Mouse (Mus musculus): ENCODE measurements around the gene Igf2bp3. TPM values are rescaled to one million over a fixed set of nuclear protein-coding genes. Genes with fewer than 3 reads are reported as not detected.
"Not testable (repeated sequence)": the region's sequence is repeated elsewhere in the genome, so short reads cannot be mapped to it uniquely, and the experiment has no call there.

The Igf2bp3 gene
- 105 and 111 TPM in 2 replicates for polyA plus RNA-seq (2014; fragmentation: Nextera tagmentation; extraction: Ambion mirVana)

- Histone ChIP-seq H3K9ac (ENCODE audit: low read length) (peak within 1 kb of the TSS; percentile 95), H3K36me3 (ENCODE audit: control insufficient read depth, insufficient read depth, low read length) (no peaks in the 10 kb centered on the region), H3K27me3 (replicated peaks; ENCODE audit: control insufficient read depth, insufficient read depth, low read length) (no peaks in the 10 kb centered on the region), H3K4me1 (replicated peaks; ENCODE audit: control insufficient read depth, insufficient read depth, low read length) (peaks cover 17% of the 10 kb centered on the region), H3K27ac (ENCODE audit: low read depth) (peak within 1 kb of the TSS; percentile 99), H3K4me3 (ENCODE audit: low read depth, low read length) (peak within 1 kb of the TSS; percentile 97), H3K9me3 (ENCODE audit: control insufficient read depth, low read length) (no peaks in the 10 kb centered on the region), H3K4me2 (ENCODE audit: low read length) (peak within 1 kb of the TSS; percentile 86)
- ATAC-seq (replicated peaks; ENCODE audit: low FRiP score, low TSS enrichment, low read depth), result peak; percentile 81
- DNase-seq (ENCODE audit: low spot score), result peak; percentile 95
- WGBS, result under 1% methylated on average over 65 of the region's 68 CpGs
Observed at GRCm38 (mm10) chr6:49214928-49215747, at the start of gene Igf2bp3. Igf2bp3 (minus strand) TSS chr6:49214957.

GRCm38 (mm10) chr6:49264446-49264845 is 49.7 kb upstream of the Igf2bp3 start:
- peak overlapping the region; percentile 98 for H3K9ac ChIP-seq (ENCODE audit: low read length)
- not testable (repeated sequence) for H3K36me3 ChIP-seq (ENCODE audit: control insufficient read depth, insufficient read depth, low read length); H3K27me3 ChIP-seq (replicated peaks; ENCODE audit: control insufficient read depth, insufficient read depth, low read length); DNase-seq (ENCODE audit: low spot score); H3K4me3 ChIP-seq (ENCODE audit: low read depth, low read length); ATAC-seq (replicated peaks; ENCODE audit: low FRiP score, low TSS enrichment, low read depth); H3K9me3 ChIP-seq (ENCODE audit: control insufficient read depth, low read length)
- 86% methylated on average over 7 of the region's 7 CpGs for WGBS
- H3K4me2 ChIP-seq (ENCODE audit: low read length), result peak overlapping the region; percentile 83
- H3K27ac ChIP-seq (ENCODE audit: low read depth), result peak overlapping the region; percentile 99; the same call in 1 of the 2 replicates
- peaks cover 18% of the 10 kb centered on the region for H3K4me1 ChIP-seq (replicated peaks; ENCODE audit: control insufficient read depth, insufficient read depth, low read length)

- peak; percentile 92 for ATAC-seq (replicated peaks; ENCODE audit: low FRiP score, low TSS enrichment, low read depth)
- Histone ChIP-seq H3K4me3 (ENCODE audit: low read depth, low read length) (peak within 1 kb of the TSS; percentile 99), H3K9me3 (ENCODE audit: control insufficient read depth, low read length) (no peaks in the 10 kb centered on the region), H3K4me2 (ENCODE audit: low read length) (peak within 1 kb of the TSS; percentile 83), H3K27me3 (replicated peaks; ENCODE audit: control insufficient read depth, insufficient read depth, low read length) (no peaks in the 10 kb centered on the region), H3K9ac (ENCODE audit: low read length) (peak within 1 kb of the TSS; percentile 98), H3K27ac (ENCODE audit: low read depth) (peak within 1 kb of the TSS; percentile 99), H3K4me1 (replicated peaks; ENCODE audit: control insufficient read depth, insufficient read depth, low read length) (peaks cover 19% of the 10 kb centered on the region), H3K36me3 (ENCODE audit: control insufficient read depth, insufficient read depth, low read length) (0 out of 2 replicates have a peak, but pooled peaks cover 3% of the 10 kb centered on the region)
- DNase-seq (ENCODE audit: low spot score), result peak; percentile 99
- under 1% methylated on average over 39 of the region's 39 CpGs for whole genome bisulfite sequencing
Observed at GRCm38 (mm10) chr6:49263847-49264243, 49.1 kb upstream of the Igf2bp3 start, which contains the start of gene Tra2a. Tra2a (minus strand) TSS chr6:49264033.

DNA sequence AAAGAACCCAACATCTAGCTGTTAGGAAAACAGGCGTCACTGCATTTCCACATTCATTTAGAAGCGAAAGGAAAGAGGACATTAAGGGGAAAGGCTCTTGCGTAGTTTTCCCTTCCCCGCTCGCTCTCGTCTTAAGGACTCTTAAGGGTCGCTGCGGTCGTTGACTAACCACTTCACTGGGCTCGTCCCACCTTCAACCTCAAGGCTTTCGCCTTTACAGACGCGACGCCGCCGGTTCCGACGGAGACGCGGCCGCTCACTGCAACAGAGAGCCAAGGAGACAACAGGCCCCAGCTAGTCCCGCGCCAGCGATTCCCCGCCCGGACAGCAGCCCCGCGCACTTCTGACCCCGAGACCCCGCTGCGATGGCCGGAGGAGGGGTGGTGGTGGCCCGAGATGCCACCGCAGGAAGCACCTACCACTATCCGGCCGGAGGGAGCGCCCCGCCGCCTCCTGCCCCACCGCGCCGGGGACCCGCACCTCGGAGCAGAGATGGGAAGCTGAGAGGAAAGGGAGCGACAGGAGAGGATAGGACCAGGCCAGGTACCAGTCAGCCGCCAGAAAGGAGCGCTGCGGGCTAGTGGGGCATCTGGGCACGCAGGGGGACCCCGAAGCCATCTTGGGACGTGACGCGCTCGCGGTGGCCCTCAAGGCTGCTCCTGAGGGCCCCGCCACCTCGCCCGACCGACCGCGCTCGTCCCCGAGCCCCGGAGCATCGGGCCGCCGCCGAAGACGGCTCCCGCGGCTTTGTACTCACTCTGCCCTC is 48.5 kb upstream of the Igf2bp3 start:
- ATAC-seq (replicated peaks; ENCODE audit: low FRiP score, low TSS enrichment, low read depth), result peak; percentile 54
- Histone ChIP-seq H3K4me3 (ENCODE audit: low read depth, low read length) (peak overlapping the region; percentile 99), H3K36me3 (ENCODE audit: control insufficient read depth, insufficient read depth, low read length) (0 out of 2 replicates have a peak, but pooled peaks cover 3% of the 10 kb centered on the region), H3K4me1 (replicated peaks; ENCODE audit: control insufficient read depth, insufficient read depth, low read length) (peaks cover 19% of the 10 kb centered on the region), H3K27me3 (replicated peaks; ENCODE audit: control insufficient read depth, insufficient read depth, low read length) (no peaks in the 10 kb centered on the region), H3K9me3 (ENCODE audit: control insufficient read depth, low read length) (no peaks in the 10 kb centered on the region), H3K4me2 (ENCODE audit: low read length) (peak overlapping the region; percentile 83), H3K27ac (ENCODE audit: low read depth) (peak overlapping the region; percentile 99), H3K9ac (ENCODE audit: low read length) (peak overlapping the region; percentile 98)
- WGBS, result under 1% methylated on average over 70 of the region's 71 CpGs
- DNase-seq (ENCODE audit: low spot score), result peak; percentile 88

GRCm38 (mm10) chr6:49262421-49262820 is 47.7 kb upstream of the Igf2bp3 start:
- 1% methylated on average over 9 of the region's 9 CpGs for WGBS
- Histone ChIP-seq H3K4me1 (replicated peaks; ENCODE audit: control insufficient read depth, insufficient read depth, low read length) (peaks cover 19% of the 10 kb centered on the region), H3K9me3 (ENCODE audit: control insufficient read depth, low read length) (no peaks in the 10 kb centered on the region), H3K4me3 (ENCODE audit: low read depth, low read length) (peak overlapping the region; percentile 99), H3K36me3 (ENCODE audit: control insufficient read depth, insufficient read depth, low read length) (0 out of 2 replicates have a peak, but pooled peaks cover 3% of the 10 kb centered on the region), H3K27ac (ENCODE audit: low read depth) (no peak overlapping the region), H3K27me3 (replicated peaks; ENCODE audit: control insufficient read depth, insufficient read depth, low read length) (no peaks in the 10 kb centered on the region), H3K4me2 (ENCODE audit: low read length) (peak overlapping the region; percentile 83), H3K9ac (ENCODE audit: low read length) (peak overlapping the region; percentile 98)
- no peak for ATAC-seq (replicated peaks; ENCODE audit: low FRiP score, low TSS enrichment, low read depth)
- no peak for DNase-seq (ENCODE audit: low spot score)

DNA sequence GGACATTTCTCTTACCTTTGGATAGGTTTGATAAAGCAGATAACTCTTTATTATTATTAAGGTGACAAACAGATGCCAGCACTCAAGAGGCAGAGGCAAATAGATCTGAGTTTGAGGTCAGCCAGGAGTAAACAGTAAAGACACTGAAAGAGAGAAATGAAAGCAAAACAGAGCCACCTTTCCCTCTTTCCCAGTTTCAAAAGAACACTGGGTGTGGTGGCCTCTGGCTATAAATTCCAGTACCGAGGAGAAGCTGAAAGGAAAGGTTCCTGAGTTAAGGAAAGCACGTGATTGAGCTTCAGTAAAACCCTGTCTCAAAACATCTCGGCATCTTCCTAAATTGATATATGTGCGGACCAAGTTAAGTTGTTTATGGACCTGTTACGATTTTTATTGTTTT is 45.0 kb upstream of the Igf2bp3 start:
- 0 out of 2 replicates have a peak overlapping the region, but pooled peaks have one; percentile 13 for H3K9ac ChIP-seq (ENCODE audit: low read length)
- H3K27ac ChIP-seq (ENCODE audit: low read depth), result no peak overlapping the region
- H3K27me3 ChIP-seq (replicated peaks; ENCODE audit: control insufficient read depth, insufficient read depth, low read length), result no peaks in the 10 kb centered on the region
- H3K4me3 ChIP-seq (ENCODE audit: low read depth, low read length), result no peak overlapping the region
- H3K9me3 ChIP-seq (ENCODE audit: control insufficient read depth, low read length), result no peaks in the 10 kb centered on the region
- WGBS, result 31% methylated on average over 5 of the region's 5 CpGs
- peak overlapping the region; percentile 18 for H3K4me2 ChIP-seq (ENCODE audit: low read length)
- H3K36me3 ChIP-seq (ENCODE audit: control insufficient read depth, insufficient read depth, low read length), result 0 out of 2 replicates have a peak, but pooled peaks cover 3% of the 10 kb centered on the region
- H3K4me1 ChIP-seq (replicated peaks; ENCODE audit: control insufficient read depth, insufficient read depth, low read length), result peaks cover 19% of the 10 kb centered on the region
- ATAC-seq (replicated peaks; ENCODE audit: low FRiP score, low TSS enrichment, low read depth) (no peak), DNase-seq (ENCODE audit: low spot score) (no peak)

- DNase-seq (ENCODE audit: low spot score), result no peak
- no peak overlapping the region for H3K27ac ChIP-seq (ENCODE audit: low read depth)
- H3K4me3 ChIP-seq (ENCODE audit: low read depth, low read length), result no peak overlapping the region
- H3K9ac ChIP-seq (ENCODE audit: low read length), result no peak overlapping the region
- no peaks in the 10 kb centered on the region for H3K27me3 ChIP-seq (replicated peaks; ENCODE audit: control insufficient read depth, insufficient read depth, low read length)
- H3K4me1 ChIP-seq (replicated peaks; ENCODE audit: control insufficient read depth, insufficient read depth, low read length), result peaks cover 19% of the 10 kb centered on the region
- H3K36me3 ChIP-seq (ENCODE audit: control insufficient read depth, insufficient read depth, low read length), result 0 out of 2 replicates have a peak, but pooled peaks cover 3% of the 10 kb centered on the region
- 79% methylated on average over 2 of the region's 2 CpGs for WGBS
- H3K9me3 ChIP-seq (ENCODE audit: control insufficient read depth, low read length), result no peaks in the 10 kb centered on the region
- H3K4me2 ChIP-seq (ENCODE audit: low read length), result no peak overlapping the region
- no peak for ATAC-seq (replicated peaks; ENCODE audit: low FRiP score, low TSS enrichment, low read depth)
Observed at GRCm38 (mm10) chr6:49257880-49258279, 43.1 kb upstream of the Igf2bp3 start.

- no peak overlapping the region for H3K9ac ChIP-seq (ENCODE audit: low read length)
- no peaks in the 10 kb centered on the region; the same call in 1 of the 2 replicates for H3K4me1 ChIP-seq (replicated peaks; ENCODE audit: control insufficient read depth, insufficient read depth, low read length)
- 90% methylated on average over 8 of the region's 8 CpGs for WGBS
- ATAC-seq (replicated peaks; ENCODE audit: low FRiP score, low TSS enrichment, low read depth) (no peak), DNase-seq (ENCODE audit: low spot score) (no peak)
- no peaks in the 10 kb centered on the region for H3K9me3 ChIP-seq (ENCODE audit: control insufficient read depth, low read length)
- H3K4me2 ChIP-seq (ENCODE audit: low read length), result no peak overlapping the region
- no peak overlapping the region for H3K4me3 ChIP-seq (ENCODE audit: low read depth, low read length)
- H3K27me3 ChIP-seq (replicated peaks; ENCODE audit: control insufficient read depth, insufficient read depth, low read length), result no peaks in the 10 kb centered on the region
- H3K36me3 ChIP-seq (ENCODE audit: control insufficient read depth, insufficient read depth, low read length), result peaks cover 53% of the 10 kb centered on the region
- no peak overlapping the region for H3K27ac ChIP-seq (ENCODE audit: low read depth)
Observed at GRCm38 (mm10) chr6:49252207-49252606, 37.5 kb upstream of the Igf2bp3 start.

Data from intestine, embryonic 14.5 days (tissue).